Mouse (Mus musculus): ENCODE measurements around the gene Lenep. TPM values are rescaled to one million over a fixed set of nuclear protein-coding genes. Genes with fewer than 3 reads are reported as not detected.
A peak's percentile ranks its signal among the peaks of the same experiment; 100 is the strongest.

Lenep gene
- polyA plus RNA-seq, 2 experiments, result 2.4 TPM; not detected in 1

GRCm38 (mm10) chr3:89394894-89395256 is 7.7 kb downstream of the Lenep start:
- H3K9me3 ChIP-seq (ENCODE audit: control insufficient read depth, low read length), result no peaks in the 10 kb centered on the region
- under 1% methylated on average over 12 of the region's 12 CpGs for WGBS
- peaks cover 6% of the 10 kb centered on the region; the same call in 1 of the 2 replicates for H3K27me3 ChIP-seq (ENCODE audit: control insufficient read depth, insufficient read depth, low read length)
- H3K4me2 ChIP-seq (replicated peaks; ENCODE audit: low read depth, low read length, severe bottlenecking), result peak overlapping the region; percentile 99
- H3K27ac ChIP-seq (replicated peaks; ENCODE audit: low read depth, low read length), result peak overlapping the region; percentile 59; the same call in 1 of the 2 replicates
- peaks cover 36% of the 10 kb centered on the region for H3K4me1 ChIP-seq (ENCODE audit: control insufficient read depth, insufficient read depth, low read length)
- ATAC-seq (ENCODE audit: low FRiP score, low read depth), result peak; percentile 16; the same call in 1 of the 2 replicates
- H3K36me3 ChIP-seq (ENCODE audit: control insufficient read depth, insufficient read depth, low read length), result no peaks in the 10 kb centered on the region
- peak overlapping the region; percentile 37 for H3K4me3 ChIP-seq (replicated peaks; ENCODE audit: low read length)
- no peak for TF ChIP-seq POLR2A (IDR thresholded peaks at IDR 0.05; ENCODE audit: borderline replicate concordance, extremely low read depth, insufficient read depth, insufficient read length)
- DNase-seq (ENCODE audit: low spot score), result peak; percentile 88
- peak overlapping the region; percentile 38 for H3K9ac ChIP-seq (ENCODE audit: low read depth, low read length, severe bottlenecking)

- Histone ChIP-seq H3K4me2 (replicated peaks; ENCODE audit: low read depth, low read length, severe bottlenecking) (peak within 1 kb of the TSS; percentile 99), H3K36me3 (ENCODE audit: control insufficient read depth, insufficient read depth, low read length) (no peaks in the 10 kb centered on the region), H3K27me3 (ENCODE audit: control insufficient read depth, insufficient read depth, low read length) (peaks cover 6% of the 10 kb centered on the region; the same call in 1 of the 2 replicates), H3K9me3 (ENCODE audit: control insufficient read depth, low read length) (no peaks in the 10 kb centered on the region), H3K9ac (ENCODE audit: low read depth, low read length, severe bottlenecking) (peak within 1 kb of the TSS; percentile 58), H3K4me1 (ENCODE audit: control insufficient read depth, insufficient read depth, low read length) (peaks cover 36% of the 10 kb centered on the region), H3K4me3 (replicated peaks; ENCODE audit: low read length) (peak within 1 kb of the TSS; percentile 37), H3K27ac (replicated peaks; ENCODE audit: low read depth, low read length) (peak within 1 kb of the TSS; percentile 67)
- peak; percentile 63 for DNase-seq (ENCODE audit: low spot score)
- peak; percentile 35 for ATAC-seq (ENCODE audit: low FRiP score, low read depth)
- no peak for TF ChIP-seq POLR2A (IDR thresholded peaks at IDR 0.05; ENCODE audit: borderline replicate concordance, extremely low read depth, insufficient read depth, insufficient read length)
- under 1% methylated on average over 38 of the region's 42 CpGs for WGBS
Measured at GRCm38 (mm10) chr3:89394006-89394893, 8.3 kb downstream of the Lenep start, which contains the start of gene Zbtb7b. Gene Zbtb7b (minus strand): TSS chr3:89394776.

GRCm38 (mm10) chr3:89393605-89394004 is 9.0 kb downstream of the Lenep start:
- Histone ChIP-seq H3K27ac (replicated peaks; ENCODE audit: low read depth, low read length) (peak overlapping the region; percentile 49; the same call in 1 of the 2 replicates), H3K4me2 (replicated peaks; ENCODE audit: low read depth, low read length, severe bottlenecking) (peak overlapping the region; percentile 99), H3K4me3 (replicated peaks; ENCODE audit: low read length) (peak overlapping the region; percentile 37), H3K4me1 (ENCODE audit: control insufficient read depth, insufficient read depth, low read length) (peaks cover 36% of the 10 kb centered on the region), H3K27me3 (ENCODE audit: control insufficient read depth, insufficient read depth, low read length) (peaks cover 6% of the 10 kb centered on the region; the same call in 1 of the 2 replicates), H3K36me3 (ENCODE audit: control insufficient read depth, insufficient read depth, low read length) (no peaks in the 10 kb centered on the region), H3K9ac (ENCODE audit: low read depth, low read length, severe bottlenecking) (peak overlapping the region; percentile 28; the same call in 1 of the 2 replicates), H3K9me3 (ENCODE audit: control insufficient read depth, low read length) (no peaks in the 10 kb centered on the region)
- TF ChIP-seq POLR2A (IDR thresholded peaks at IDR 0.05; ENCODE audit: borderline replicate concordance, extremely low read depth, insufficient read depth, insufficient read length), result peak; percentile 38; the same call in 1 of the 2 replicates
- 2% methylated on average over 15 of the region's 15 CpGs for WGBS
- ATAC-seq (ENCODE audit: low FRiP score, low read depth) (peak; percentile 91), DNase-seq (ENCODE audit: low spot score) (peak; percentile 95)

- no peak for TF ChIP-seq POLR2A (IDR thresholded peaks at IDR 0.05; ENCODE audit: borderline replicate concordance, extremely low read depth, insufficient read depth, insufficient read length)
- no peaks in the 10 kb centered on the region for H3K9me3 ChIP-seq (ENCODE audit: control insufficient read depth, low read length)
- DNase-seq (ENCODE audit: low spot score) (no peak), ATAC-seq (ENCODE audit: low FRiP score, low read depth) (no peak)
- peaks cover 6% of the 10 kb centered on the region; the same call in 1 of the 2 replicates for H3K27me3 ChIP-seq (ENCODE audit: control insufficient read depth, insufficient read depth, low read length)
- H3K9ac ChIP-seq (ENCODE audit: low read depth, low read length, severe bottlenecking), result peak overlapping the region; percentile 55; the same call in 1 of the 2 replicates
- H3K4me1 ChIP-seq (ENCODE audit: control insufficient read depth, insufficient read depth, low read length), result peaks cover 36% of the 10 kb centered on the region
- peak overlapping the region; percentile 37 for H3K4me3 ChIP-seq (replicated peaks; ENCODE audit: low read length)
- peak overlapping the region; percentile 99 for H3K4me2 ChIP-seq (replicated peaks; ENCODE audit: low read depth, low read length, severe bottlenecking)
- no peaks in the 10 kb centered on the region for H3K36me3 ChIP-seq (ENCODE audit: control insufficient read depth, insufficient read depth, low read length)
- H3K27ac ChIP-seq (replicated peaks; ENCODE audit: low read depth, low read length), result no peak overlapping the region; the same call in 1 of the 2 replicates
- 5% methylated on average over 13 of the region's 24 CpGs for WGBS
Measured at GRCm38 (mm10) chr3:89392871-89393311, 9.7 kb downstream of the Lenep start.

Measured in limb, embryonic 14.5 days (tissue).